Mouse (Mus musculus) v-Abl transformed pro-B cells (cell line): ENCODE results near the gene Lair1.

Experiments used
- in situ Hi-C, 2 experiments: fragments of 400-800 bp; cut with MboI; formaldehyde crosslinking; loops; one replicate each; pipeline ENCODE4 v1.15.1; 2025; ENCODE audit not compliant: unreplicated experiment in 2 of 2

Lair1 gene

DNA sequence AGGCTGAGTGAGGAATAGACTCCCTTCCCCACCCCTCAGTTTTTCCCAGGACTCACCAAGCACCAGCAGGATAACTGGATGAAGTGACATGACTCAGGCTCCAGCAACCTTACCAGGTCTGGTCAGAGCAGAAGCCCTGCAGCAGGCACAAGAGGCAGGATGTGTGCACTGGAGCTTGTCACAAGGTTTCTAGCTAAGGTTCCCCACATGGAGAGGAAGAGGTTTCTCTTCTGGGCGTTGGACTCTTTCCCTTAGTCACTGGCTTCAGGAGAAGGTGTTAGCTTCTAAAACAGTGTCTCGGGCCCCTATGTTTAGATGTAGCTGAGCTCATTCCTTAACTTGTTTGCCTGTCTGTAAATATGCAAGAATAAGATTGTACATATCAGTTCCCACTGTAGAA is at the start of gene Lair1:
Gene Lair1, minus strand, starts transcription at position 192 of the 400 bp plus-strand sequence.
- in situ Hi-C loops: loop anchor here in 1 of 2 experiments (25.0 kb wide), 1 partner anchor 776 kb away; the partner anchor contains the start of genes Myadm and Prkcg

GRCm38 (mm10) chr7:4111766-4112165 is 48.8 kb upstream of the Lair1 start:
- in situ Hi-C loops: no loop called here

GRCm38 (mm10) chr7:4103411-4103810 is 40.4 kb upstream of the Lair1 start:
- in situ Hi-C loops: loop anchor here in 1 of 2 experiments (5.0 kb wide), 1 partner anchor 76 kb away; no protein-coding TSS in a partner anchor

DNA sequence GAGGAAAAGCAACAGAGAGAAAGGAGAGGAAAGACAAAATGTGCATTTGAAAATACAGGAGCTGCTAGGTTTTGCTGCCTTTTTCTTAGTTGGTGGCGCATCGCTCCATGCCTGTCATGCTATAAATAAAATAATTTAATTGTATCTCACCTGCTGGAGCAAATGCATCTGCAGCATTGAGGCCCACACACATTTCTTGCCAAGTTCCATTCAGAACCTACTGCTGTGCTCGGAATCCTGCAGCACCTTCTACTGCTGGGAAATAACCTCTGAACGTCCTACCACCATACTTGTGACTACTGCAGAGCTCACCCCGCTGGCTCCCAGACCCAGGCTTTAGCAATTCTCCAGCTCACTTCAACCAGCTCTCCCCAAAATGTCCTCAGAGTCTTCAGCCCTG is 38.1 kb upstream of the Lair1 start:
- in situ Hi-C loops: loop anchor here in 1 of 2 experiments (5.0 kb wide), 1 partner anchor 74 kb away; no protein-coding TSS in a partner anchor

DNA sequence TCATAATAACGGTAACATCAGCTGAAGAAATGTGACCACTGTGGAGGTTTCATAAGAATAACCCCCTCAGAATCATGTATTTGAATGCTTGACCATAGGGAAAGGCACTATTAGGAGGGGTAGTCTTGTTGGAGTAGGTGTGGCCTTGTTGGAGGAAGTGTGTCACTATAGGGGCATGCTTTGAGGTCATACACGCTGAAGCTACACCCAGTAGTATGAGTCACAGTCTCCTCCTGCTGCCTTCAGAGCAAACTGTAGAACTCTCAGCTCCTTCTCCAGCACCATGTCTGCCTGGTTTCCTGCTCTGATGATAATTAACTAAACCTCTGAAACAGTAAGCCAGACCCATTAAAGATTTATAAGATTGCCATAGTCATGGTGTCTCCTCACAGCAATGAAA is 35.8 kb upstream of the Lair1 start:
- in situ Hi-C loops: loop anchor here in 1 of 2 experiments (25.0 kb wide), 1 partner anchor 812 kb away; the partner anchor contains the start of genes Myadm and Prkcg

- in situ Hi-C loops: loop anchor here in 1 of 2 experiments (25.0 kb wide), 1 partner anchor 811 kb away; the partner anchor contains the start of genes Myadm and Prkcg
These were observed 35.3 kb upstream of the Lair1 start for GRCm38 (mm10) chr7:4098301-4098700.

GRCm38 (mm10) chr7:4091170-4091569 is 28.2 kb upstream of the Lair1 start:
- in situ Hi-C loops: loop anchor here in 1 of 2 experiments (25.0 kb wide), 1 partner anchor 804 kb away; the partner anchor contains the start of genes Myadm and Prkcg

DNA sequence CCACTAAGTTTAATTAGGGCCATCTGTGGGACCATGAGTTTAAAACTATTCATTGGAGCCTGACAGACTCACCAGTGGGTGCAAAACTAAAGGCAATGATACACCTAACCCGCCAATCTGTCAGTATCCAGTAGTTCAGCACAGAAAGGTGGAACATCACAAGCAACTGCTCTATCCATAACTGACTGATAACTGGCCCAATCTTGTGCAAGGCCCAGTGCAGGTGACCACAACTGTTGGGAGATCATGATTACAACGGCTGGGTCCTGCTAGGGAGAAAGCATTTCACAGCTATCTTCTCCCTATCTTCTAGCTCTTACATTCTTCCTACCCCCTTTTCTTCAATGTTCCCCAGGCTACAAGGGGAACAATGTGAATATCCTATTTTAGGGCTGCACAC is 25.7 kb upstream of the Lair1 start:
- in situ Hi-C loops: loop anchor here in 1 of 2 experiments (25.0 kb wide), 1 partner anchor 801 kb away; the partner anchor contains the start of genes Myadm and Prkcg

DNA sequence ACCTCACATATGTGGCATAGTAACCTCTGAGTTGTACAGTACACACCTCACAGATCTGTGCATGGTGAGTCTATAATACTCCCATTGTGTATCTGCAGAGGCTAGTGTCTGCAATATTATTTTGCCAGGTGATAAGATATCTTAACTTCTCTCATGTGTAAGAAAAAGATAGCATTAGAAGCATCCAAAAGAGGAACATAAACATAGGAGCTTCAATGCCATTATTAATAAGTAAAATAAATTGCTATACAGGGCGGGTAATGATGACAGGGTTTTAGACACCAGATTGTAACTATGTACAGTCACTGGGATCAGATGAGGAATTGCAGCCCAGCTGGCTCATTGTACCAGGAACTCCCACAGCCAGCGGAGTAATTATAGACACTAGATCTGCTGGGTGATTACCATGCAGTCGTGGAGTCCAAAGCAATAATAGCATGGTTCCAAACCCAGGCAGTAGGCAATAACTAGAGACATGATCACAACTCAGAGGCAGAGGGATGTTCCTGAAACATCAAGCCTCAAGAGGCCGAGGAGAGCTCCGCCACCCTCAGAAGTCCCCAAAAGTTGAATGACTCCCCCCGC is 25.0 kb upstream of the Lair1 start:
- in situ Hi-C loops: loop anchor here in 1 of 2 experiments (25.0 kb wide), 1 partner anchor 801 kb away; the partner anchor contains the start of genes Myadm and Prkcg

- in situ Hi-C loops: loop anchor here in 1 of 2 experiments (25.0 kb wide), 1 partner anchor 800 kb away; the partner anchor contains the start of genes Myadm and Prkcg
These were observed 24.4 kb upstream of the Lair1 start for GRCm38 (mm10) chr7:4087238-4087895.

GRCm38 (mm10) chr7:4085562-4085961 is 22.6 kb upstream of the Lair1 start:
- in situ Hi-C loops: loop anchor here in 1 of 2 experiments (25.0 kb wide), 1 partner anchor 798 kb away; the partner anchor contains the start of genes Myadm and Prkcg

DNA sequence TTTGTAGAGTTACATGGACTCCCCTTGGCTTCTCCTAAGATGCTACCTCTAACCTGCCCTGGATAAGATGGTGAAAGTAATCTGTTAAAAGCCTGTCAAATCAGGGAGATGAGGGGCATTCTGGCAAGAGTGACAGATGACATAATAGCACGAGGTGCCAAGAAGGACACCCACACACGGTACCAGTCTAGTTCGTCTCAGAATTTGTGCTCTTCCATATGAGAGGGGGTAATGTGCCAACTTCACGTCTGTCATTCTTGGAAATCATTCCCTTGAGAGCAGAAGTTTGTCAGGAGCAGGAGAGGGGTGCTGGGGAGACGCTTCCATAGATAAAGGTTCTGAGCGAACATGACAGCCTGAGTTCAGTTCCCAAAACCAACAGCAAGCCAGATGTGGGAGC is 21.2 kb upstream of the Lair1 start:
- in situ Hi-C loops: loop anchor here in 1 of 2 experiments (25.0 kb wide), 1 partner anchor 797 kb away; the partner anchor contains the start of genes Myadm and Prkcg

DNA sequence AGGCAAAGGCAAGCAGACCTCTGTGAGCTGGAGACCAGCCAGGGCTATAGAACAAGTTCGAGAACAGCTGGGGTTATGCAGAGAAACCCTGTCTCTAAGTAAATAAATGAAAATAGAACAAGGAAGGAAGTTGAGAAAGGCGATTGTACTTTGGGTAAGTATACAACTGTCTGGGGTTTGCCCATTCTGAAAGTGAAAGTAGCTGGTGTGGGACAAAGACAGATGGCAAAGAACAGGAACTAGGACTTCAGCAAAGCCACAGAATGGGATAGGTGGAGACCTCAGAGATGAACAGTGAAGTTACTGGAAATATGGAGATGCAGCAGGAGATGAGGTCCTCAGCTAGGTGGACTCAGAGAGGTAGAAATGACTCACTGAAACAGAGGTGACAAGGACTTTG is 19.8 kb upstream of the Lair1 start:
- in situ Hi-C loops: loop anchor here in 1 of 2 experiments (25.0 kb wide), 1 partner anchor 796 kb away; the partner anchor contains the start of genes Myadm and Prkcg

DNA sequence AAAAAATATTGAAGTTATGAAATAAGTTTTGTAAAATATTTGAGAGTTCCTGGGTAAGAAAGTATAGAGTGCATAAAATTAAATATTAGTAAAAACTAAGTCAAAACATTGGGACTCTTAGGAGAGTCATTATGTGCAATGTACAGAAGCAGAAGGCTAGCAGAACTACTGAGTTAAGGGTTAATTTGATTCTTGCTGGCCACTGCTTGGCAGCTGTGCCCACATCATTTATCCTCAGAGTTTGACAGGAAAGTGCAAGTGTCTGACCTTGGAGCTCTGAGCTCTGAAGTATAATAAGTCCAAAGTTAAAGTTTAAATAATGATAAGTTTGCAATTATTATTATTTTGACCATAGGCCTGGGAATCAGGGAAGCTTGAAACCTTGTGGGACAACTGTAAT is 18.7 kb upstream of the Lair1 start:
- in situ Hi-C loops: loop anchor here in 1 of 2 experiments (25.0 kb wide), 1 partner anchor 794 kb away; the partner anchor contains the start of genes Myadm and Prkcg

- in situ Hi-C loops: loop anchor here in 1 of 2 experiments (25.0 kb wide), 1 partner anchor 793 kb away; the partner anchor contains the start of genes Myadm and Prkcg
These were observed 17.5 kb upstream of the Lair1 start for GRCm38 (mm10) chr7:4080552-4080951.

DNA sequence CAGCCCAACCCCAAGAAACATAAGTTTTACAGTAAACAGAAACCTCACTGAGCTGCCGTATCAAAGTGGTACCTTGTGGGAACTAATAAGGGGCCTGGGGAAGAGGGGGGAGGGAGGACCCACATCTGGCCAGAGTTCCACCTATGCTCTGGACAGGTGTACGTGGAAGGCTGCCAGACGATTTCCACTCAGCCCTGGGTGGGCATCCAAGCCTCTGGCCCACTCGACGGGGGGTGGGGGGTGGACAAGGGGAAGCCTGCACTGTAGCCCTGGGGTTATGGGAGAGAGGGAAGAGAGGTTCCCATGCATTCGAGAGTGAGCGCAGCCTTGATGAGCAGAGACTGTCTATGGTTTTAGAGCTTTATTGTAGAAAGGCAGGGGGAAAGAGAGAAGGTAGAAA is 16.5 kb upstream of the Lair1 start:
- in situ Hi-C loops: loop anchor here in 1 of 2 experiments (25.0 kb wide), 1 partner anchor 792 kb away; the partner anchor contains the start of genes Myadm and Prkcg

DNA sequence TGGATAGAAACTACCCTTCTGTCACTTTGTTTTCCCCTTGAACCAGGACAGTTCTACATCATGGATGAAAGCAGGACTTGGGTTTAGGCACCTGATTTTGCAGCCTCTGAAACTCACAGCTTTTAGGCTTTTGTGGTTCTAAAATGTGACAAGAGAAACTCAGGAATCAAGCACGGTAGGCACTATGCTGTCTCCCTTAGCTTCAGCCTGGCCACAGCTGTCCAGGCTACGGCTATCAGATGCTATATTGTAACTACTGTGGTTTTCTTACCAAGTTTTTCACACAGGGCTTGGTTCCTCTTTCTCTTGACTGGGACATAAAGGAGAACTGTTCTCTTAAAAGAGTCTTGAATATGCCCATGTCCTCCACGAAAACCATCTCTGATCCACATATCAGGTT is 10.1 kb upstream of the Lair1 start:
- in situ Hi-C loops: loop anchor here in 1 of 2 experiments (25.0 kb wide), 1 partner anchor 786 kb away; the partner anchor contains the start of genes Myadm and Prkcg

GRCm38 (mm10) chr7:4071066-4071465 is 8.1 kb upstream of the Lair1 start:
- in situ Hi-C loops: loop anchor here in 1 of 2 experiments (25.0 kb wide), 1 partner anchor 784 kb away; the partner anchor contains the start of genes Myadm and Prkcg

- in situ Hi-C loops: loop anchor here in 1 of 2 experiments (25.0 kb wide), 1 partner anchor 777 kb away; the partner anchor contains the start of genes Myadm and Prkcg
These were observed 866 bp upstream of the Lair1 start for GRCm38 (mm10) chr7:4063714-4064425.
